Mouse (Mus musculus) left cerebral cortex, adult 2 months (tissue): ENCODE data around the gene Uba52. TPM values are rescaled to one million over a fixed set of nuclear protein-coding genes. Genes with fewer than 3 reads are reported as not detected.

Experiments
- DNase-seq, 2 experiments: peaks; one replicate each; pipeline ENCODE4 v3.0.0; 2021 to 2022; ENCODE audit warnings: low spot score in 2 of 2, mixed read lengths in 1 of 2; ENCODE audit errors: extremely low spot score in 1 of 2
- H3K27ac ChIP-seq: fragments of 200-600 bp; 2 replicates; pipeline ENCODE4 v1.8.1; 2022
- H3K4me3 ChIP-seq: fragments of 200-600 bp; 2 replicates; pipeline ENCODE4 v1.8.1; 2022
- CTCF ChIP-seq: fragments of 200-600 bp; IDR thresholded peaks from 2 replicates; pipeline ENCODE4 v1.8.1; 2022; ENCODE audit warnings: antibody characterized with exemption, mild to moderate bottlenecking, moderate library complexity
- intact Hi-C: fragments of 180-260 bp; cut with DNase I; formaldehyde crosslinking; loops from one replicate; pipeline ENCODE4 v1.15.1; 2025
- total RNA-seq, 2 experiments: library from RNA; stranded (reverse); gene quantifications; 2 replicates each; pipeline ENCODE4 v1.2.3; 2021

The Uba52 gene
- total RNA-seq, 2 experiments from 2014 or later, result 788 to 861 TPM

DNA sequence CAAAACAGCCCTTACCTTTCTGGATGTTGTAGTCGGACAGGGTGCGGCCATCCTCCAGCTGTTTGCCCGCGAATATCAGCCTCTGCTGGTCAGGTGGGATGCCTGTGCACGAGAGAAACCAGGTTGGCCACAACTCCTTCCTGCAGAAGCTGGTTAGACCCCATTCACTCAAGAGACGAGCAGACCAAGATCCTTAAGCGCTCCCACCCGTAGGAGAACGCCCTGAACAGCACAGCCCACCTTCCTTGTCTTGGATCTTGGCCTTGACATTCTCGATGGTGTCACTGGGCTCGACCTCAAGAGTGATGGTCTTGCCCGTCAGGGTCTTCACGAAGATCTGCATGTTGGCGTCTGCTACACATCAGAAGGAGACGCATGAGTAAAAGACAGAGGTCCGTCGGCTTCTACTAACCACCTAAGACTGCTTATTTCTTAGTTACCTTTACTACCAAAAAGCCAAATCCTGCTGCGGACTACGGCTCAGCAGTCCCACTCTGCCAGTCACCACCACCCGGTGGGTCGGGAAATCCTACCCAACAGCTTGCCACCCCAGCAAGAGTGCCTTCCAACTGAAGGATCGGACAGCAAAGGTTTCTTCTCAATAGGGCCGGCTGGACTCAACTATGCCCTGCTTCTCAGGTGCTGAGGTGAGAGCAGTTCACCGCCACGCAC lies 1.2 kb downstream of the Uba52 start:
- H3K4me3 ChIP-seq, result peak overlapping the region; percentile 98
- no peak for DNase-seq
- intact Hi-C loops, result loop anchor here (10.0 kb wide), 1 partner anchor 155 kb away; the partner anchor contains the start of gene Upf1
- TF ChIP-seq CTCF, result no peak
- H3K27ac ChIP-seq, result peak overlapping the region; percentile 93

DNA sequence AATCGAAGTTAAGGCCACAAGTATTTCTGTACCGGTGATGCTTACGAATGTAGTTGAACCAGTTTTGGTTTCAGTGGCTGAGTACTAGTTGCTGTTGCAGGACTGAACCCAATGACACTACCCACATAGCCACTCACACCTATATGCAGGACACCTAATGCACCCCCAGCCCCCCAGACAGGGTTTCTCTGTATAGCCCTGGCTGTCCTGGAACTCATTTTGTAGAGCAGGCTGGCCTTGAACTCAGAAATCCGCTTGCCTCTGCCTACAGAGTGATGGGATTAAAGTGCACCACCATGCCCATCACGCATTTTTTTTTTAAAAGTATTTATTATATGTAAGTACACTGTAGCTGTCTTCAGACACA lies 3.6 kb downstream of the Uba52 start:
- no peak for DNase-seq
- no peak overlapping the region; the same call in 1 of the 2 replicates for H3K27ac ChIP-seq
- no peak for TF ChIP-seq CTCF
- H3K4me3 ChIP-seq, result no peak overlapping the region
- intact Hi-C loops, result loop anchor here (2.0 to 10.0 kb wide), 2 partner anchors 32 to 152 kb away; partner anchors contain the start of genes Ell and Upf1

DNA sequence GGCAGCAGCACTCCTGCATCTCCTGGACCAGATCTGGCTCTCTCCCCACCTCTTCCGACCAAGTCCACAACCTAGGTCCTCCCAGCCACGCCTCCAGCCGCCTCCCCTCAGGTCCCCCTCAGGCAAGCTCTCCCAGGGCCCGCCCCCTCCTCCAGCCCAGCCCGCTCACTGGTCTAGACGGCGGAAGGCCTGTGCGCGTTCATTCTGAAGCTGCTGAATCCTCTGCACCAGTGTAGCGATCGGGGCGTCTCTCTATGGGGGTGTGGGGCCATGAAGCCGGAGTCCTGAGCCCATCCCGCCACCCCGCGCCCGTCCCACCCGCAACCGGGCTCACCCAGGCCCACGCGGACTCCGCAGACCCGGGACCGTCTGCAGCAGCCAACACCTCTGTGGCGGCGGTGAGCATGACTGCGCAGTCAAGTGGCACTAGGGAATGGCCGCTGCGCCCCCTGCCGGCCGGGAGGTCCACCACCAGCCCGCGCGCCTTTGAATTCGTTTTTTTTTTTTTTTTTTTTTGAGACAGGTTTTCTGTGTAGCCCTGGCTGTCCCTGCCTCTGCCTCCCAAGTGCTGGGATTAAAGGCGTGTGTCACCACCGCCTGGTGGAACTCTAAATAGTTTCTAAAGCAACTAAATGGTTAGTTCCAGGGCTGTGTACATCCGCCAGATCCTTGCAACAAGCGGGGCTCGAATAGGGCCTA lies 4.1 kb downstream of the Uba52 start, which contains the start of gene Rex1bd:
Gene Rex1bd, minus strand, starts transcription at position 425 of the 699 bp plus-strand sequence.
- peak; percentile 88 for TF ChIP-seq CTCF
- peak; percentile 91 to 94 for DNase-seq
- Histone ChIP-seq H3K27ac (peak within 1 kb of the TSS; percentile 99), H3K4me3 (peak within 1 kb of the TSS; percentile 73)
- intact Hi-C loops, result loop anchor here (1.0 to 10.0 kb wide), 3 partner anchors 32 to 152 kb away; partner anchors contain the start of genes Ell and Upf1

DNA sequence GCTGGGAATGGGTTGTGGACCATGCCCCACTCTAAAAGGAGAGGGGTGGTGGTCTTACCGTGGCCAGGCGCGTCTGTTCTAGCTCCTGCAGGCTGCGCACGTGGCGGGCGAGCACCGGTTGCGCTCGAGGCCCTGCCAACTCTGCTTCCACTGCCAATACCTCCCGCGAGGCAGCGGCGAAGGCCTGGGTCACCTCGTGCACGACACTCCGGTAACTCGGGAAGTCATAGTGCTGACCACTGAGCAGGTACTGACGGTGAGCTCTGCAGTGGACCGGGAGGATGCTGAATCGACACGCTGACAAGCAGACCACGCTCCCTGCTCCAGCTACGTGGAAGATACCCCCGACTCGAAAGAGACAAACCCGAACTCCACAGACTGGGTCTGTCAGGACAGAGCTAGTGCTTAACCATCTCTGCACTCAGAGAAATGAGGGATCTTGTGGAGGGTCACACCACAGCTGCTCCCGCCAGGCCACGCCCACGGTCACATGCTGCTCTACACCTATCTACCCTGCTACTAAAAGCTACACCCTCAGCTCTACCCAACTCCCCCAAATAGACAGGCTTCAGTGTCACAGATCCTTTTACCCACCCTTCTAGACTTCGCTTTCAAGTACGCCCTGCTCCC lies 4.8 kb downstream of the Uba52 start:
- TF ChIP-seq CTCF, result no peak
- peak overlapping the region; percentile 99 for H3K27ac ChIP-seq
- H3K4me3 ChIP-seq, result peak overlapping the region; percentile 73
- DNase-seq, result no peak
- intact Hi-C loops, result loop anchor here (1.0 to 10.0 kb wide), 4 partner anchors 33 to 151 kb away; partner anchors contain the start of genes Ell and Upf1

DNA sequence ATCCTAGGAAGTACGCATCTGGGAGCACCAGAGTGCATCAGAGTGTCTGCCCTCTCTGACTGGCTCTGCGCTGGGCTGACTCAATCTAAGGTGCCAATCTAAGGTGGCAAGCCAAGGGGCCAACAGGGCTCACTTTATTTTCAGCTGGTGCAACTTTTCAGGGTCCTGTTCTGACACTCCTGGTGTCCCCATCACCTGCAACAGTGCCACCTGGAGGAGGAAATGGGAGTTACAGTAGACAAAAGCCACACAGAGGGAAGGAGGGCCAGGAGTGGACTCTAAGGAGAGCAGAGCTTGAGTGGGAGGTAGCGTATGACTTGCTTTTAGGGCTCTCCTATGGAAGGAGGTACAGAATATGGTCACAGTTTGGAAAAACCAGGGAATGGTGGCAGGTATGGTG lies 5.8 kb downstream of the Uba52 start:
- TF ChIP-seq CTCF, result peak; percentile 91
- intact Hi-C loops, result loop anchor here (1.0 to 10.0 kb wide), 3 partner anchors 58 to 150 kb away; partner anchors contain the start of gene Upf1
- 0 out of 2 replicates have a peak overlapping the region, but pooled peaks have one; percentile 9 for H3K4me3 ChIP-seq
- peak; percentile 72 to 85 for DNase-seq
- peak overlapping the region; percentile 2; the same call in 1 of the 2 replicates for H3K27ac ChIP-seq

DNA sequence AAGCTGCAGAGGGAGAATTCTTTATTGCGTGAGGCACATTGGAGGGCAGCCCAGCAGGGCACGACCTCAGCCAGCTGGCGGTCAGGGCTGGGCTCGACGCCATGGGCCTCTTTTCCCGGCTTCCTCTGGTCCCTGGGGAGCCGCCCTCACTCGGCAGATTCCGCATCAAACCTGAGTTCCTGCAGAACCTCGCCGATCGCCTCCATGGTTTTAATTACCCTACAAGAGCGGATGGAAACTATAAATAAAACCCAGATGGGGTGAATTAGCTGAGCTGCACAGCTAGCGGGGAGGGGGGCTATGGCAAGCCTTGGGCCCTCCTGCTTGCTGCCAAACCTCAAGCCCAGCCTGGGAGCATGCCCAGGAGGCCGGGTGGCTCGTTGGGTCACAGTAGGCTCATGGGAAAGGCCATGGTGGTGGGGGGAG lies 6.3 kb downstream of the Uba52 start:
- Histone ChIP-seq H3K27ac (peak overlapping the region; percentile 2), H3K4me3 (no peak overlapping the region)
- peak in 1 of 2 experiments; percentile 54 for DNase-seq
- intact Hi-C loops, result loop anchor here (5.0 to 10.0 kb wide), 2 partner anchors 57 to 150 kb away; partner anchors contain the start of gene Upf1
- no peak for TF ChIP-seq CTCF

DNA sequence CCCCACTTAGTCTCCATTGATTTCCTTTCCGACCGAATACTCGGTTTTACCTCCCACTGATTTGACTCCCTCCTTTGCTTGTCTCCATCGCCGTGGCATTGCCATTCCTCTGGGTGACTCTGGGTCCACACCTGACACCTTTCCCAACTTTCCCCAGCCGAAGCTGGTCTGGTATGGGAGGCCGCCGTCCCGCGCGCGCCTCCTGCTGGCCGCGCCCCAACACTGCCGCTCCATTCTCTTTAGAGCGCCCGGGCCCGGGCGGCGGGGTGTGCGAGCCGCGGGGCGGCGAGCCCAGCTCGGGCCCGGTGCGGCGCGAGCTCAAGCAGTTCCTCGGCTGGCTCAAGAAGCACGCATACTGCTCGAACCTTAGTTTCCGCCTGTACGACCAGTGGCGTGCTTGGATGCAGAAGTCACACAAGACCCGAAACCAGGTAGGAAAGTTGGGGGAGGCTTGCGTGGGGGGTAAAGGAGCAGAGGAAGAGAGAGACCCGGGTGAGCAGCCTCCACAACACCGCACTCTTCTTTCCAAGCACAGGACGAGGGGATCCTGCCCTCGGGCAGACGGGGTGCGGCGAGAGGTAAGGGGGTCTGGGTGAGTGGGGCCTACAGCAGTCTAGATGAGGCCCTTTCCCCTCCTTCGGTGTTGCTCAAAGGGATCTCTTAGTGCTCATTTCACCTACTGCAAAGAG lies 7.4 kb downstream of the Uba52 start:
- peak; percentile 57 to 61 for DNase-seq
- intact Hi-C loops, result loop anchor here (5.0 to 10.0 kb wide), 2 partner anchors 56 to 148 kb away; partner anchors contain the start of gene Upf1
- H3K4me3 ChIP-seq, result no peak overlapping the region
- H3K27ac ChIP-seq, result no peak overlapping the region
- peak; percentile 80 for TF ChIP-seq CTCF

DNA sequence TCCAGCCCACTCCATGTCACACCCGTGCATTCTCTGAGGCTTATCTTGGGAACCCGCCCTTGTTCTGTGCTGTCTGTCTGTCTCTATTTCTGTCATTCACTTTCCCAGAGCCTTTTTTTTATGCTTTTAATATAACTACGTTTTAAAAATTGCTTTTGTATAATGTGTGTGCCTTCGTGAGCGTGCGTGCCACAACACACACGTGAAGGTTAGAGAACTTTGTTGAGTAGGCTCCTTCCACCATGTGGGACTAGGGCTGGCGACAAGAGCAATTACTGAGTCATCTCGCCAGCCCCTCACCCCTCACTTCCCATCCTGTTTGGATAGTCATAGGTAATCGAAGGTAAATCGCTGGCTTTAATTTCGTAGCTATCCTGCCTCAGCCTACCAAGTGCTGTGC lies 8.1 kb downstream of the Uba52 start:
- Histone ChIP-seq H3K4me3 (no peak overlapping the region), H3K27ac (no peak overlapping the region)
- TF ChIP-seq CTCF, result no peak
- DNase-seq, result no peak
- intact Hi-C loops, result loop anchor here (5.0 to 10.0 kb wide), 2 partner anchors 55 to 148 kb away; partner anchors contain the start of gene Upf1

DNA sequence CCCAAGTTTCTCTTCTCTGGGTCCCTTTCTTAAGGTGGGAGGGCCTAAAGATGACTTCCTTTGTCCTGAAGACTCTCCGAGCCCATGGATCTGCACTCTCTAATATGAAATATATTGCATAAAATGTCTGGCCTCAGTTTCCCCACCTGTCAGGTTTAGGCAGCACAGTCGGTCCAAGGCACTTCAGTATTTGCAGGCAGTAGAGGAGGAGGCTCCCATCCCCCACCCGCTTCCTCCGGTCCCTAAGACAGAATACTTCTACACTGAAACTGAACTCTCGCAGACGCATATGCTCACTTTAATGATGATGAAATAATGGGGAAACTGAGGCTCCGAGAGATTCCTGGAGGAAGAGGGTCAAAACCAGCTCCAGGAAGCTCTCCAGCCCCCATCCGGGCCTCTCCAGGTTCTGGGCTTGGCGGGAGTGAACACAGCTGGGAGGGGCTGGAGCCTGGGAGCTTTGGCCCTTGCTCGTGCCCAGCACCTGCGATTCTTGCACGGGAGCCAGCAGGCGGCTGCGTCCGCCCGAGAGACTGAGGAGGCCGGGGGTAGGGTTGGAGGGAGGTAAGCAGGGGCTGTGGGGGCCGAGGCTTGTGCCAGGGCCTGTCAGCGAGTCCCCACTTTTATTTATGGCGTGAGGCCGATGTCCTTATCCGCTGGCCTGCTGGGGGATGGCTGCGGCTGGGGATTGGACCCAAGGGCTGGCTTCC lies 8.6 kb downstream of the Uba52 start:
- TF ChIP-seq CTCF, result no peak
- no peak for DNase-seq
- Histone ChIP-seq H3K4me3 (no peak overlapping the region), H3K27ac (no peak overlapping the region)
- intact Hi-C loops, result loop anchor here (5.0 to 10.0 kb wide), 2 partner anchors 55 to 147 kb away; partner anchors contain the start of gene Upf1
